Mouse (Mus musculus) neural tube, embryonic 13.5 days (tissue): ENCODE results near the gene Edn3. TPM values are rescaled to one million over a fixed set of nuclear protein-coding genes. Genes with fewer than 3 reads are reported as not detected.

Source experiments
- ATAC-seq: fragments of 200-750 bp; cut with Nextera tagmentation; 2 replicates; pipeline ENCODE4 v1.8.0; 2017; ENCODE audit warnings: low read depth, mild to moderate bottlenecking, moderate TSS enrichment, moderate library complexity
- H3K27ac ChIP-seq: fragments of 300-500 bp; sonication (generic); replicated peaks from 2 replicates; pipeline ENCODE4 v1.5.1; 2015; ENCODE audit warnings: moderate library complexity, mild to moderate bottlenecking, inconsistent platforms
- H3K27me3 ChIP-seq: fragments of 300-500 bp; sonication (generic); 2 replicates; pipeline ENCODE4 v1.6.1; 2015; ENCODE audit warnings: mild to moderate bottlenecking, inconsistent platforms
- H3K36me3 ChIP-seq: fragments of 300-500 bp; sonication (generic); 2 replicates; pipeline ENCODE4 v1.6.1; 2015; ENCODE audit warnings: mild to moderate bottlenecking, inconsistent platforms
- H3K4me1 ChIP-seq: fragments of 300-500 bp; sonication (generic); replicated peaks from 2 replicates; pipeline ENCODE4 v1.6.1; 2015; ENCODE audit warnings: inconsistent platforms
- H3K4me2 ChIP-seq: fragments of 300-500 bp; sonication (generic); 2 replicates; pipeline ENCODE4 v1.6.1; 2015; ENCODE audit warnings: inconsistent platforms, mild to moderate bottlenecking, moderate library complexity
- H3K4me3 ChIP-seq: fragments of 300-500 bp; sonication (generic); 2 replicates; pipeline ENCODE4 v1.5.1; 2015; ENCODE audit warnings: mild to moderate bottlenecking, inconsistent platforms
- H3K9ac ChIP-seq: fragments of 300-500 bp; sonication (generic); 2 replicates; pipeline ENCODE4 v1.6.1; 2015; ENCODE audit warnings: moderate library complexity, mild to moderate bottlenecking, inconsistent platforms
- H3K9me3 ChIP-seq: fragments of 300-500 bp; sonication (generic); 2 replicates; pipeline ENCODE4 v1.6.1; 2016; ENCODE audit warnings: inconsistent platforms
- WGBS: fragments of 180-500 bp; shearing (Covaris S2); methylation state at CpG from one replicate; pipeline ENCODE4 v1.1.7; 2015; 5-methylcytosine and 5-hydroxymethylcytosine counted together
- polyA plus RNA-seq: library from polyadenylated mRNA; unstranded; fragments of >200 nt; fragmentation: Nextera tagmentation; extraction: Ambion mirVana; gene quantifications from 2 replicates; pipeline ENCODE4 v1.2.1, GENCODE M21; 2015

The Edn3 gene
- polyA plus RNA-seq, 1 experiment from 2014 or later: 7.8 TPM

GRCm38 (mm10) chr2:174761452-174762101 is 1.2 kb downstream of the Edn3 start:
- H3K27me3 ChIP-seq: peaks cover 27% of the 10 kb centered on the region
- peaks cover 8% of the 10 kb centered on the region for H3K4me1 ChIP-seq
- no peaks in the 10 kb centered on the region for H3K9me3 ChIP-seq
- H3K36me3 ChIP-seq: no peaks in the 10 kb centered on the region
- 54% methylated on average over 6 of the region's 6 CpGs for WGBS
- ATAC-seq: no peak
- no peak overlapping the region for H3K9ac ChIP-seq
- H3K27ac ChIP-seq: no peak overlapping the region
- peak overlapping the region; percentile 35 for H3K4me3 ChIP-seq
- H3K4me2 ChIP-seq: peak overlapping the region; percentile 71

- peaks cover 27% of the 10 kb centered on the region for H3K27me3 ChIP-seq
- H3K9me3 ChIP-seq: no peaks in the 10 kb centered on the region
- H3K4me2 ChIP-seq: 0 out of 2 replicates have a peak overlapping the region, but pooled peaks have one; percentile 71
- no peak overlapping the region for H3K4me3 ChIP-seq
- no peak for ATAC-seq
- H3K36me3 ChIP-seq: no peaks in the 10 kb centered on the region
- 87% methylated on average over 2 of the region's 2 CpGs for WGBS
- H3K9ac ChIP-seq: no peak overlapping the region
- peaks cover 8% of the 10 kb centered on the region for H3K4me1 ChIP-seq
- no peak overlapping the region for H3K27ac ChIP-seq
Observed at GRCm38 (mm10) chr2:174762310-174762709, 1.9 kb downstream of the Edn3 start.

GRCm38 (mm10) chr2:174768891-174769528 is 8.6 kb downstream of the Edn3 start:
- no peaks in the 10 kb centered on the region for H3K4me1 ChIP-seq
- ATAC-seq: no peak
- 63% methylated on average over 7 of the region's 7 CpGs for WGBS
- H3K27ac ChIP-seq: no peak overlapping the region
- H3K9me3 ChIP-seq: no peaks in the 10 kb centered on the region
- H3K27me3 ChIP-seq: no peaks in the 10 kb centered on the region
- H3K4me3 ChIP-seq: no peak overlapping the region
- no peak overlapping the region for H3K4me2 ChIP-seq
- H3K36me3 ChIP-seq: no peaks in the 10 kb centered on the region
- H3K9ac ChIP-seq: no peak overlapping the region

- H3K27ac ChIP-seq: no peak overlapping the region
- H3K4me1 ChIP-seq: no peaks in the 10 kb centered on the region
- H3K9ac ChIP-seq: no peak overlapping the region
- no peaks in the 10 kb centered on the region for H3K9me3 ChIP-seq
- no peaks in the 10 kb centered on the region for H3K36me3 ChIP-seq
- no peaks in the 10 kb centered on the region for H3K27me3 ChIP-seq
- no peak overlapping the region for H3K4me2 ChIP-seq
- no peak overlapping the region for H3K4me3 ChIP-seq
- no peak for ATAC-seq
- 59% methylated on average over 10 of the region's 10 CpGs for WGBS
Observed at GRCm38 (mm10) chr2:174774177-174775111, 14.0 kb downstream of the Edn3 start.

GRCm38 (mm10) chr2:174782016-174782415 is 21.6 kb downstream of the Edn3 start:
- Histone ChIP-seq H3K4me1 (no peaks in the 10 kb centered on the region), H3K27ac (no peak overlapping the region), H3K4me2 (no peak overlapping the region), H3K4me3 (no peak overlapping the region), H3K27me3 (no peaks in the 10 kb centered on the region), H3K9me3 (no peaks in the 10 kb centered on the region), H3K9ac (no peak overlapping the region), H3K36me3 (no peaks in the 10 kb centered on the region)
- 88% methylated on average over 4 of the region's 4 CpGs for WGBS
- ATAC-seq: no peak

GRCm38 (mm10) chr2:174782880-174783279 is 22.5 kb downstream of the Edn3 start:
- Histone ChIP-seq H3K4me1 (no peaks in the 10 kb centered on the region), H3K36me3 (no peaks in the 10 kb centered on the region), H3K4me2 (no peak overlapping the region), H3K9me3 (no peaks in the 10 kb centered on the region), H3K4me3 (no peak overlapping the region), H3K27ac (no peak overlapping the region), H3K27me3 (no peaks in the 10 kb centered on the region), H3K9ac (no peak overlapping the region)
- ATAC-seq: no peak
- 66% methylated on average over 5 of the region's 5 CpGs for WGBS

- H3K27ac ChIP-seq: no peak overlapping the region
- no peaks in the 10 kb centered on the region for H3K27me3 ChIP-seq
- no peaks in the 10 kb centered on the region for H3K36me3 ChIP-seq
- no peak overlapping the region for H3K9ac ChIP-seq
- H3K4me2 ChIP-seq: no peak overlapping the region
- H3K4me3 ChIP-seq: no peak overlapping the region
- no peak for ATAC-seq
- no peaks in the 10 kb centered on the region for H3K4me1 ChIP-seq
- no peaks in the 10 kb centered on the region for H3K9me3 ChIP-seq
Observed at GRCm38 (mm10) chr2:174788830-174789229, 28.4 kb downstream of the Edn3 start.

GRCm38 (mm10) chr2:174792436-174793125 is 32.2 kb downstream of the Edn3 start:
- Histone ChIP-seq H3K4me2 (no peak overlapping the region), H3K4me1 (no peaks in the 10 kb centered on the region), H3K27me3 (no peaks in the 10 kb centered on the region), H3K9me3 (no peaks in the 10 kb centered on the region), H3K4me3 (no peak overlapping the region), H3K27ac (no peak overlapping the region), H3K9ac (no peak overlapping the region), H3K36me3 (no peaks in the 10 kb centered on the region)
- ATAC-seq: no peak
- WGBS: 81% methylated on average over 8 of the region's 8 CpGs

GRCm38 (mm10) chr2:174793181-174793580 is 32.8 kb downstream of the Edn3 start:
- H3K36me3 ChIP-seq: no peaks in the 10 kb centered on the region
- no peak overlapping the region for H3K27ac ChIP-seq
- H3K9me3 ChIP-seq: no peaks in the 10 kb centered on the region
- no peak overlapping the region for H3K9ac ChIP-seq
- no peak for ATAC-seq
- 50% methylated on average over 1 of the region's 1 CpGs for WGBS
- no peak overlapping the region for H3K4me2 ChIP-seq
- H3K27me3 ChIP-seq: no peaks in the 10 kb centered on the region
- no peak overlapping the region for H3K4me3 ChIP-seq
- H3K4me1 ChIP-seq: no peaks in the 10 kb centered on the region

GRCm38 (mm10) chr2:174796998-174797397 is 36.6 kb downstream of the Edn3 start:
- Histone ChIP-seq H3K27ac (no peak overlapping the region), H3K9me3 (no peaks in the 10 kb centered on the region), H3K27me3 (no peaks in the 10 kb centered on the region), H3K4me1 (no peaks in the 10 kb centered on the region), H3K4me2 (no peak overlapping the region), H3K9ac (no peak overlapping the region), H3K36me3 (no peaks in the 10 kb centered on the region), H3K4me3 (no peak overlapping the region)
- ATAC-seq: no peak
- WGBS: 79% methylated on average over 2 of the region's 2 CpGs

- no peak overlapping the region for H3K4me2 ChIP-seq
- no peak overlapping the region for H3K4me3 ChIP-seq
- H3K9ac ChIP-seq: no peak overlapping the region
- no peaks in the 10 kb centered on the region for H3K36me3 ChIP-seq
- no peak overlapping the region for H3K27ac ChIP-seq
- H3K9me3 ChIP-seq: no peaks in the 10 kb centered on the region
- 73% methylated on average over 4 of the region's 4 CpGs for WGBS
- no peak for ATAC-seq
- no peaks in the 10 kb centered on the region for H3K4me1 ChIP-seq
- no peaks in the 10 kb centered on the region for H3K27me3 ChIP-seq
Observed at GRCm38 (mm10) chr2:174797495-174798068, 37.2 kb downstream of the Edn3 start.
